Mouse (Mus musculus): ENCODE data around the gene Gm10392.
A peak's percentile ranks its signal among the peaks of the same experiment; 100 is the strongest.
"Not testable (repeated sequence)": the region's sequence is repeated elsewhere in the genome, so short reads cannot be mapped to it uniquely, and the experiment has no call there.

Gm10392 gene

DNA sequence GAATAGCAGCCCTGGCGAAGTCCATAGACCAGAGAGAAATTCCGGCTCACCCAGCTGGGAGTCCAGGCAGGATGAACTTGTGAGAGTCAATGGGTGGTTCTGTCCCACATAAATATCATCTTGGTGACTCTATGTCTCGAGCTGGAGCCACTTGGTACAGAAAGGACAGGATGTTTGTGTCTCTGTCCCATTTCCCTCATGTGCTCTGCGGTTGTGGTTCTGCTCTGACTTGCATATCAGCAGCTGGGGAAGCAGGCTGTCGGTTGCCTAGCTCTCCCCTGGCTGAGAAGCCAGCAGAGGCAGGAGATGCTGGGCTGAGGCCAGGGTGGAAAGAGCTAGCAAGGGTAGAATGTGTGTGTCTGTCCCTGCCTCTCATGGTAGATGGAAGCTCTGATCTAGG lies at the start of gene Gm10392:
Gm10392 (minus strand) TSS at position 156 of the 400 bp plus-strand sequence.
- DNase-seq: no peak

DNA sequence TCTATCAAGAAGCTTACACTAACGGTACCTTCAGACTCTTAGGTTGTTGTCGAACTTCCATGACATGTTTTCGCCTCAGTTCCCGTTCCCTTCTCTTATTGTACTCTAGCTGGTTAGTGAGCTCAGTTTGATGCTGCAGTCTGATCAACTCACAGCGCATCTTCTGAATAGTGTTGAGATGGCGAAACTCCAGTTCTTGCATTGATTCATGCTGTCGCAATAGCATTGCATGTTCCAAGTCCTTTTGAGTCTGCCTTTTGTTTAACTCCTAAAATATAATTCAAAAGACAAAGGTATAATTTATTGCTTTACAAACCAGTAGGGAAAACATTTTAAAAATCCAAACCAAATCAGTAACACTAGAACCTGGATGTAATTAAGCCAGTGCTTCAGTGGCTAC lies 26.3 kb upstream of the Gm10392 start:
- DNase-seq: no peak

DNA sequence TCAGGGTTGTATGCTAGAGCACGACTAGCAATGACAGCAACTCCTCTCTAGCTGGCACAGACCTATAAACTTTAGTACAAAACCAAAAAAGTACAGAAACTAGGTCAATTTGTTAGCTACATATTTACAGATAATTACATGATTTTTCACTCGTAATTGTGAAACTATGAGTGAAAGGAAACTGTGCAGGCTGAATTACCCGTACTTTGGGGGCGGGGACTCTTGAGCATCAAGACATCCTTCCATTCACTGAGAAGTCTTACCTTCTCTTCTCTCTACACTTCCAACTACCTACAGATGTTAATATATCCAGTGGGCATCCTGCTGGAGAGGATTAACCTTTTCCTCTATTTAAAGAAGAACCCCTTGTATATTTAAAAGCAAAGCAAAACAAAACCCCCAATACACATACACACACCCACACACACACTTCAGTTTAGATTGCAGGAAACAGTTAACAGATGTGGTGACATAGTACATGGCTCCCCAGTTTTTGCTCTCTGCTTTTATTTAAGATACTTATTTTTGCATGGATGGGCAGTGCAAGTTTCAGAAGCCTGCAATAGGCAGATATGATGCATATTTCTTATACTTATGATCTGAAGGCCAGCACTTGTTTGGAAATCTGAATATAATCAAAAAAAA lies 13.3 kb upstream of the Gm10392 start:
- DNase-seq: no peak

GRCm38 (mm10) chr11:77530862-77531261 lies 11.9 kb upstream of the Gm10392 start:
- DNase-seq: no peak

DNA sequence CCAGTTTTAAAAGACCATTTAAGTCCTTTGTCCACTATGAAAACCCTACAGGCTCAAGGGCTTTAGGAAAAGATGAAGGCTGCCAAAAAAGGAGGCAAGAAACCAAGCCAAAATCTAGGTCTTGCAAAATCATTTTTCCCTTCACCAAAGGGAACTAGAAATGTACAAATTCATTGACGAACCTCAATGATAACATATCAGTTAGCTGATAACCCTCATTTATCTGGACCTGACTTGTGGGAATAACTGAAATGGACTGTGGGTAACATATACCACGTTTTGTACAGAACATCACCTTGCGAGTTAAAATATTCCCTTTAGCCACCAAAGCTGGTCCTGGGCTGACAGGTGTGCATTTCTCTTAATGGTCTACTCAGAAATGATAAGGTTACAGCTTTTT lies 10.6 kb upstream of the Gm10392 start:
- DNase-seq: no peak

DNA sequence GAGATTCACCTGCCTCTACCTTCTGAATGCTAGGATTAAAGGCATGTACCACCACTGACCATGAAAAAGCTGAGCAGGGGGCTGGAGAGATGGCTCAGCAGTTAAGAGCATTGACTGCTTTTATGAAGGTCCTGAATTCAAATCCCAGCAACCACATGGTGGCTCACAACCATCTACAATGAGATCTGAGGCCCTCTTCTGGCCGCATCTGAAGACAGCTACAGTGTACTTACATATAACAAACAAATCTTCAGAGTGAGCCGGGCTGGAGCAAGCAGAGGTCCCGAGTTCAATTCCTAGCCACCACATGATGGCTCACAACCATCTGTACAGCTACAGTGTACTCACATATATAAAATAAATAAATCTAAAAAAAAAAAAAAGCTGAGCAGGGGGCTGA lies 9.4 kb upstream of the Gm10392 start:
- DNase-seq: not testable (repeated sequence)

DNA sequence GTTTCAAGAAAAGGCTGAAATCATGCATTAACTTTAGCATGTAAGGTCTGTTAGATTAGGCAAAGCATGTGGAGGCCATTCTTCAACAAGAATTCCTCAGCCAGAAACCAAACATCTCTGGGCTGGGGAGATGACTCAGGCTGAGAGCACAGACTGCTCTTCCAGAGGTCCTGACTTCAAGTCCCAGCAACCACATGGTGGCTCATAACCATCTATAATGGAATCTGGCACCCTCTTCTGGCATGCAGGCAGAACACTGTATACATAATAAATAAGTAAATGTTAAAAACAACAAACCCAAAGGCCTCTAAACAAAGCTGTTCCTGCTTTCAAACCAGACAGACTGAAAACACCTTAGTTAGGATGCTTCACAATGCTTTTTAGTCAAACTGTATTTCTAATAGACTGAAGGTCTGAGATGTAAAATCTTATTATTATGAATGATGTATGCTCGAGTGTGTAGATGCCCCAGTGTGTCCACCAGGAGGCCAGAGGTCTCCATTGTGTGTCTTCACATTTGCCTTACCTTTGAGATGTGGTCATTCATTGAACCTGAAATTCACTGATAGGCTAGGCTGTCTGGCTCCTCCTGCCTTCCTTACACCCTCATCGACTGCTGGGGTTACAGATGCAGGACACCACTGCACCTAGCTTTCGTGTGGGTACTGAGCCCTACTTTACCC lies 6.9 kb upstream of the Gm10392 start:
- no peak for DNase-seq

DNA sequence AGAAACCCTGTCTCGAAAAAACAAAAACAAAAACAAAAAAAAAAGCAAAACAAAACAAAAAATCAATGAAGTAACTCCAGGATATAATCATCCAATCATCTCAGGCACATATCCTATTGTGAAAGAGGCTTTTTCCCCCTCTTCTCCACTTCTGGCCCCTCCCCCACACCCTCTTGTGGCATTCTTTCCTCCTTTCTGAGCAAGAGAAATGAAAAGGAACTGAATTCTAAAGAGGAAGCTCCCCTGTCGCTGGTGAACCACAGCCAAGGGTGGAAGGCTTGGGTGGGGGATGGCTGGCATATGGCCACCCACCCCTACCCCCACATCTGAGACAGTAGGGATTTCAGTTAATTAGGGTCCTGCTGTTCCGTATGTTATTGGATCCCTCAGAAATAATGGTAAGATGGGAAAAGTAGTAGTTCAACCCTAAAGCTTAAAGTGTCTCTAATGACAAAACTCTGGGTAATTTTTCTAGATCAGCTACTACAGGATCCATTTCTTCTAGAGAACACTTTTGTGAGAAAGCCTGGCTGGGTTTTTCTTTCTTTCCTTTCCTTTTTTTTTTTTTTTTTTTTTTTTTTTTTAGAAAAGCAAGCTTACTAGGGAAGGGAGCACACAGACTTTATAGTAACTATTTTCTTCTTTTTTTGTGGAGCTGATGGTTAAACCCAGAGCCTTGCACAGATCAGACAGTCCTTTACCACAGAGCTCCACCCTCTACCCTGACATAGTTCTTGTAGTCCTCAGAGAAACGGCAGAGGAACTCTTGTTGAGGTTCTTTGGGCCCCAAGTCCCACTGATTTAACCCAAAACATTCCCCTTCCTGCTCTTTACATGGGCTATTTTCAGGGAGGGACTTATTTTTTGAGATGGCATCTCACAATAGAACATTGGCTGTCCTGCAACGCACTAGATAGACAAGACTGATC lies 1.9 kb upstream of the Gm10392 start:
- no peak for DNase-seq

DNA sequence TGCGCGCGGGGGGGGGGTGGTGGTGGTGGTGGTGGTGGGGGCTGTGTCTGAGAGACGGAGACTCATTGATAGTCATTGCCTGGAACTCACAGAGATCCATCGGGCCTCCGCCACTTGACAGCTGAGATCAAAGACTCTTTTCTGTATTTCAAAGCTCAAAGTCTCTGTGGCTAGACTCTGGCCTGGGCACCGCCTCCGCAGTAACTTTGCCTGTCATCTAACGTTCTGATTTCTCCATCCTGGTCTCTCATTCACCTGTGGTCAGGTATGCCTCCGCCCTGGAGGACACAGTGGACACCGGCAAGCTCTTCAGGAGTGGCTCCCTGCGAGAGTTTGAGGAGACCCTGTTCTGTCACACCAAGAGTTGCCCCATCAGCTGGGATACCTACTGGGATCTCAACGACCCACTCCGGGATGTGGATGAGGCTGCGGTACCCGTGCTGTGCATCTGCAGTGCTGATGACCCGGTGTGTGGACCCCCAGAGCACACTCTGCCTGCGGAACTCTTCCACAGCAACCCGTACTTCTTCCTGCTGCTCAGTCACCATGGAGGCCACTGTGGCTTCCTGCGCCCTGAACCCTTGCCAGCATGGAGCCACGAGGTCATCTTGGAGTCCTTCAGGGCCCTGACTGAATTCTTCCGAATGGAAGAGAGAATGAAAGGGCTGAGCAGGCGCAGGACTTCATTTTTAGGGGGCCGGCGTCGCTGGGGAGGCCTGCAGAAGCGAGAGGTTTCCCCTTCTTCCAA lies 773 bp downstream of the Gm10392 start:
- no peak for DNase-seq

DNA sequence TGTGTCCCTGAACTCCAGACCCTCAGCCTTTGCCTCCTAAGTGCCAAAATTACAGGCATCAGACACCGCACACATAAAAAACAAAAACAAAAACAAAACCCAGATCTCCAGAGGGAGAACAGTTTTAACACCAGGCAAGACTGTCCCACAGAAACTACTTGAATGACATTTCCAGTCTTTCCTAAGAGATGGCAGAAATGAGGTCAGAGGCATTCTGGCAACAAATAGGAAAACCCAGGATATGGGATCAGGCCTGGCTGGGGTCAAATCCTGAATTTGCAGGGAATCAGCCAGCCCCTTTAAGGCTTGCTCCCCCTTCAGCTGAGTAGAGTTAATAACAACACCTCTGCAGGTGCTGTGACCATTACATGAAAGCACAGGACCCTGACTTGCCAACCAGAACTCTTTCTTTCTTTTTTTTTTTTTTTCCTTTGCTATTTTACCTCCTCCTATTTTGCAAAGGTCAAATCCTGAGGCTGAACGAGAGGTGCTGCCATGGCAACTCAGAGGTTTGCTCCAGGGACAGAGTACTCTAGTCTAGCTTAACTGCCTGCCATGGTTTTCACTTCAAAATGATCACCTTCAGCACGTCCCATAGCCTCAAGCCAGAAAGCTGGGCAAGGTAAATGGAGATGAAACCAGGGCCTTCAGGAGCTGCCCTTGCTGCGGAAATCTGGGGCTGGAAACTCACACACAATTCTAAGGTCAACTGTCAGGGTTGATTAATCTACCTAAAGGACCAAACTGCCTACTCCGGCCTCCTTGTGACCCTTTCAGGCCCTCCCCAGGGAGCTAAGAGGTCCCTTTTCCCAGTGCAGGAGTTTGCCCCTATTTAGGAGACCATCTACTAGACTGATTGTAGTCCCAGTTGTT lies 2.2 kb downstream of the Gm10392 start:
- no peak for DNase-seq

DNA sequence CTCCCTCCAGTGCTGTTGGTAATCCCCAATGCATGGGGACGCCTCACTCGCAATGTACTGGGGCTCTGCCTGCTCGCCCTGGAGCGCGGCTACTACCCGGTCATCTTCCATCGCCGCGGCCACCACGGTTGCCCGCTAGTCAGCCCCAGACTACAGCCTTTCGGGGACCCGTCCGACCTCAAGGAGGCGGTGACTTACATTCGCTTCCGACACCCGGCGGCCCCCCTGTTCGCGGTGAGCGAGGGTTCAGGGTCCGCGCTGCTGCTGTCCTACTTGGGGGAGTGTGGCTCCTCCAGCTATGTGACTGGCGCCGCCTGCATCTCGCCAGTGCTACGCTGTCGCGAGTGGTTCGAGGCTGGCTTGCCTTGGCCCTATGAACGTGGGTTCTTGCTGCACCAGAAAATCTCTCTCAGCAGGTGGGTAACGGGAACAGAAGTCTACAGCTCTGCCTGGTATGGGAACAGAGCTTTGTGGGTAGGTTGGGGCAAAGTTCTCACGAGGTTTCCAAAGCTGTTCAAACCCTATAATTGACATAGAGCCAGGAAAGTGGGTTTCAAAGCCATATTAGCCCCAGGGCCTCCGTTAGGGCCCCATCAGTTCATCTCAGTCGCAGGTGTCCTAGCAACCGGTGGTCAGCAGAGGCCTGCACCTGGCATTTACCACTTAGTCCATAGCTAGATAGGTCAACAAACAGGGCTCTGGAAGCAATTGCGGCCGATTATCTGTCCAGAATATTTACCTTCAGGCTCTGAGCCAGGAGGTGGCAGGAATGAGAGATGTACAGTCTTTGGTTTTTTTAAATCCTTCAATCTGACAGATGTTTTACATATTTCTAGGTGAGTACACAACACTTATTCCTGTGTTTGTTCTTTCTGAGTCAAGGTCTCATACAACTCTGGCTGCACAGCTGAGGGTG lies 3.1 kb downstream of the Gm10392 start, which contains the start of gene Trp53i13:
Trp53i13 (minus strand) TSS at position 344 of the 916 bp plus-strand sequence.
- DNase-seq: peak; percentile 24

GRCm38 (mm10) chr11:77514832-77515636 lies 4.0 kb downstream of the Gm10392 start, which contains the start of gene Abhd15:
Gene Abhd15 (plus strand): TSS chr11:77515121.
- peak; percentile 40 for DNase-seq

DNA sequence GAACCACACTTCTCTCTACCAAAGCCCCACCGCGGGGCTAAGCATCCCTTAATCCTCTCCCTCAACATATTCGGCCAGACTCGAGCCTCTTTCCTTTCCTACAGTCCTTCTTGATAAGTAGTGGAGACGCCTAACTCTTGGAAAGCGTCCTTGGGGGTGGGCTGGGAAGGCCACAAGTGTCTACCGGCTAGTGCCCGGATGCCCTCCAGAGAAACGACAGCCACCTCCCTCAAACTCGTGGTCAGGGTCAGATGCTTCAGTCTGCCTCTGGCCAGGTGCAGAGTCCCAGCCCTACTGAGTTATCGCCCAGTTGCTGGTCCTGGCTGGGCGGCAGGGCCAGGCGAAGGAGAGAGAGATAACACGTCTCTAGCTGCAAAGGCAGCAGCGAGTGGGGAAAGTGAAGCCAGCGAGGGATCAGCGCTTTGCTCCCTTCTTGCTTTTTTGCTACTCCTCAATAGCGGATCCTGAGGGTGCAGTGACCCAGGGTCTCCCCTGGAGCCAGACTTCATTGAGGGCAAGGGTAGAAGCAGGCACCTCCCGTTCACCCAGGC lies 4.6 kb downstream of the Gm10392 start:
- DNase-seq: peak; percentile 36

GRCm38 (mm10) chr11:77513811-77514170 lies 5.2 kb downstream of the Gm10392 start:
- peak; percentile 33 for DNase-seq

GRCm38 (mm10) chr11:77512891-77513810 lies 5.8 kb downstream of the Gm10392 start:
- peak; percentile 76 for DNase-seq

- no peak for DNase-seq
Measured at GRCm38 (mm10) chr11:77511336-77511735, 7.7 kb downstream of the Gm10392 start.

- peak; percentile 79 for DNase-seq
Measured at GRCm38 (mm10) chr11:77508068-77509021, 10.7 kb downstream of the Gm10392 start.
